Mouse (Mus musculus) MEL (cell line): ENCODE measurements around the gene Egfem1.

Source experiments
- EP300 ChIP-seq, 2 experiments: IDR thresholded peaks; 2 replicates each; pipeline ENCODE4 v1.6.1; 2011; ENCODE audit warnings: improper control_type of control experiment in 2 of 2, low read length in 2 of 2, low read depth in 1 of 2, mild to moderate bottlenecking in 1 of 2
- POLR2A ChIP-seq, 2 experiments: IDR thresholded peaks; 2 replicates each; pipeline ENCODE4 v1.6.1; 2011 to 2012; ENCODE audit warnings: low read length in 2 of 2, mild to moderate bottlenecking in 2 of 2, control low read depth in 1 of 2, improper control_type of control experiment in 1 of 2, low read depth in 1 of 2, moderate library complexity in 1 of 2; ENCODE audit not compliant: control insufficient read depth in 1 of 2, insufficient read depth in 1 of 2, poor library complexity in 1 of 2

DNA sequence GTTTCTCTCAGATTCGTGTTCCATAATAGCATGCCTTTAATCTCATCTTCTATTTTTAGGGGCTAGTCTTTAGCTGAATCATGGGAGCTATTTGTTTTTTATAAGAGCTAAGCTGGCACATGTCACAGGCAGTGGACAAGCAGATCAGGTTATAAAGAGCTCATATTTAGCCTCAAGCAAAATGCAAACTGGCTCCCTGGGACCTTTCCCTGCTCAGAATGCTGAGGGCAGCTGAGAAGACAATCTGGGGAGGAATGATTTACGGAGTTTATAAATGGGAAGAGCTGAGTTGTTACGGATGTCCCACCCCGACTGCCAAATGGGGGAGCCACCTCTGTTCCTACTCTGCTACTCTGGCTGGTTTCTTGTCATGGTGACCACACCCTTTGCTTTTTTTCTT lies 153.7 kb downstream of the Egfem1 start:
- TF ChIP-seq POLR2A (IDR thresholded peaks at IDR 0.05; ENCODE audit: control insufficient read depth in 1 of 2, insufficient read depth in 1 of 2, low read depth in 1 of 2, low read length in 2 of 2, poor library complexity in 1 of 2) = no peak
- TF ChIP-seq EP300 (IDR thresholded peaks at IDR 0.05; ENCODE audit: low read depth in 1 of 2, low read length in 2 of 2) = no peak
